Mouse (Mus musculus) right cerebral cortex, postnatal 25 days (tissue): ENCODE measurements around the gene Ffar2.
"Not testable (repeated sequence)": the region's sequence is repeated elsewhere in the genome, so short reads cannot be mapped to it uniquely, and the experiment has no call there.

Experiments
- DNase-seq: peaks from one replicate; pipeline ENCODE4 v3.0.0; 2022

The Ffar2 gene

GRCm38 (mm10) chr7:30823675-30824074 is at the start of gene Ffar2:
Gene Ffar2 (minus strand): TSS chr7:30823775.
- no peak for DNase-seq

GRCm38 (mm10) chr7:30873083-30873482 is 49.5 kb upstream of the Ffar2 start:
- peak; percentile 48 for DNase-seq

- DNase-seq, result no peak
Observed at GRCm38 (mm10) chr7:30863386-30863785, 39.8 kb upstream of the Ffar2 start.

- DNase-seq, result no peak
Observed at GRCm38 (mm10) chr7:30861464-30861863, 37.9 kb upstream of the Ffar2 start, which contains the start of gene Ffar1. Gene Ffar1 (minus strand): TSS chr7:30861564.

- peak; percentile 34 for DNase-seq
Observed at GRCm38 (mm10) chr7:30859635-30860402, 36.2 kb upstream of the Ffar2 start.

GRCm38 (mm10) chr7:30859290-30859634 is 35.7 kb upstream of the Ffar2 start:
- DNase-seq, result peak; percentile 66

GRCm38 (mm10) chr7:30857746-30858145 is 34.2 kb upstream of the Ffar2 start:
- DNase-seq, result no peak

GRCm38 (mm10) chr7:30856078-30856477 is 32.5 kb upstream of the Ffar2 start, which contains the start of gene Ffar3:
Gene Ffar3 (minus strand): TSS chr7:30856178.
- no peak for DNase-seq

GRCm38 (mm10) chr7:30851421-30851820 is 27.8 kb upstream of the Ffar2 start:
- DNase-seq, result no peak

GRCm38 (mm10) chr7:30847934-30848333 is 24.4 kb upstream of the Ffar2 start:
- DNase-seq, result no peak

GRCm38 (mm10) chr7:30847386-30847785 is 23.8 kb upstream of the Ffar2 start:
- no peak for DNase-seq

- no peak for DNase-seq
Observed at GRCm38 (mm10) chr7:30846505-30847053, 23.0 kb upstream of the Ffar2 start.

GRCm38 (mm10) chr7:30844676-30845297 is 21.2 kb upstream of the Ffar2 start:
- DNase-seq, result no peak

- DNase-seq, result no peak
Observed at GRCm38 (mm10) chr7:30842092-30842491, 18.5 kb upstream of the Ffar2 start.

- DNase-seq, result no peak
Observed at GRCm38 (mm10) chr7:30841379-30841778, 17.8 kb upstream of the Ffar2 start.

GRCm38 (mm10) chr7:30840306-30840705 is 16.7 kb upstream of the Ffar2 start:
- no peak for DNase-seq

GRCm38 (mm10) chr7:30837277-30837676 is 13.7 kb upstream of the Ffar2 start:
- no peak for DNase-seq

GRCm38 (mm10) chr7:30832684-30833083 is 9.1 kb upstream of the Ffar2 start:
- DNase-seq, result not testable (repeated sequence)

GRCm38 (mm10) chr7:30832261-30832660 is 8.7 kb upstream of the Ffar2 start:
- no peak for DNase-seq

GRCm38 (mm10) chr7:30829428-30829827 is 5.9 kb upstream of the Ffar2 start:
- no peak for DNase-seq

- not testable (repeated sequence) for DNase-seq
Observed at GRCm38 (mm10) chr7:30828871-30829270, 5.3 kb upstream of the Ffar2 start.

- DNase-seq, result no peak
Observed at GRCm38 (mm10) chr7:30826660-30827059, 3.1 kb upstream of the Ffar2 start.

GRCm38 (mm10) chr7:30824306-30824705 is 731 bp upstream of the Ffar2 start:
- DNase-seq, result no peak

- DNase-seq, result no peak
Observed at GRCm38 (mm10) chr7:30821532-30821931, 2.0 kb downstream of the Ffar2 start.
